Mouse (Mus musculus) limb, embryonic 11.5 days (tissue): ENCODE measurements around the gene Insm2. TPM values are rescaled to one million over a fixed set of nuclear protein-coding genes. Genes with fewer than 3 reads are reported as not detected.
"Not testable (repeated sequence)": the region's sequence is repeated elsewhere in the genome, so short reads cannot be mapped to it uniquely, and the experiment has no call there.

Source experiments
- ATAC-seq: fragments of 200-750 bp; cut with Nextera tagmentation; 2 replicates; pipeline ENCODE4 v1.8.0; 2017; ENCODE audit warnings: low read depth; ENCODE audit not compliant: insufficient number of reproducible peaks, low FRiP score, low TSS enrichment
- DNase-seq: peaks from one replicate; pipeline ENCODE4 v3.0.0-alpha.2; 2015; ENCODE audit warnings: low spot score
- H3K27ac ChIP-seq: fragments of 300-500 bp; sonication (generic); replicated peaks from 2 replicates; pipeline ENCODE4 v1.5.1; 2014; ENCODE audit warnings: low read depth, mild to moderate bottlenecking, low read length
- H3K27me3 ChIP-seq: fragments of 300-500 bp; sonication (generic); 2 replicates; pipeline ENCODE4 v1.6.1; 2014; ENCODE audit warnings: mild to moderate bottlenecking, low read length, mixed read lengths; ENCODE audit not compliant: control insufficient read depth, insufficient read depth
- H3K36me3 ChIP-seq: fragments of 300-500 bp; sonication (generic); 2 replicates; pipeline ENCODE4 v1.6.1; 2014; ENCODE audit warnings: mild to moderate bottlenecking, low read length, moderate library complexity, mixed read lengths; ENCODE audit not compliant: control insufficient read depth, insufficient read depth
- H3K4me1 ChIP-seq: fragments of 300-500 bp; sonication (generic); 2 replicates; pipeline ENCODE4 v1.6.1; 2014; ENCODE audit warnings: low read length, mixed read lengths; ENCODE audit not compliant: control insufficient read depth, insufficient read depth
- H3K4me2 ChIP-seq: fragments of 300-500 bp; sonication (generic); 2 replicates; pipeline ENCODE4 v1.6.1; 2014; ENCODE audit warnings: low read depth, mild to moderate bottlenecking, moderate library complexity; ENCODE audit not compliant: severe bottlenecking
- H3K4me3 ChIP-seq: fragments of 300-500 bp; sonication (generic); 2 replicates; pipeline ENCODE4 v1.5.1; 2014; ENCODE audit warnings: low read depth, low read length
- H3K9ac ChIP-seq: fragments of 300-500 bp; sonication (generic); 2 replicates; pipeline ENCODE4 v1.6.1; 2014; ENCODE audit warnings: mild to moderate bottlenecking, low read length
- H3K9me3 ChIP-seq: fragments of 300-500 bp; sonication (generic); 2 replicates; pipeline ENCODE4 v1.6.1; 2016; ENCODE audit warnings: low read length; ENCODE audit not compliant: control insufficient read depth
- WGBS: fragments of 180-500 bp; shearing (Covaris S2); extraction: QIAGEN DNeasy Blood & Tissue Kit; methylation state at CpG from one replicate; pipeline ENCODE4 v1.1.7; 2014; 5-methylcytosine and 5-hydroxymethylcytosine counted together
- polyA plus RNA-seq: library from polyadenylated mRNA; unstranded; fragments of >200 nt; fragmentation: Nextera tagmentation; extraction: Ambion mirVana; gene quantifications from 2 replicates; pipeline ENCODE4 v1.2.1, GENCODE M21; 2014

Gene Insm2
- polyA plus RNA-seq: 0.07 TPM in 1 of 2 replicates, not detected in the other

DNA sequence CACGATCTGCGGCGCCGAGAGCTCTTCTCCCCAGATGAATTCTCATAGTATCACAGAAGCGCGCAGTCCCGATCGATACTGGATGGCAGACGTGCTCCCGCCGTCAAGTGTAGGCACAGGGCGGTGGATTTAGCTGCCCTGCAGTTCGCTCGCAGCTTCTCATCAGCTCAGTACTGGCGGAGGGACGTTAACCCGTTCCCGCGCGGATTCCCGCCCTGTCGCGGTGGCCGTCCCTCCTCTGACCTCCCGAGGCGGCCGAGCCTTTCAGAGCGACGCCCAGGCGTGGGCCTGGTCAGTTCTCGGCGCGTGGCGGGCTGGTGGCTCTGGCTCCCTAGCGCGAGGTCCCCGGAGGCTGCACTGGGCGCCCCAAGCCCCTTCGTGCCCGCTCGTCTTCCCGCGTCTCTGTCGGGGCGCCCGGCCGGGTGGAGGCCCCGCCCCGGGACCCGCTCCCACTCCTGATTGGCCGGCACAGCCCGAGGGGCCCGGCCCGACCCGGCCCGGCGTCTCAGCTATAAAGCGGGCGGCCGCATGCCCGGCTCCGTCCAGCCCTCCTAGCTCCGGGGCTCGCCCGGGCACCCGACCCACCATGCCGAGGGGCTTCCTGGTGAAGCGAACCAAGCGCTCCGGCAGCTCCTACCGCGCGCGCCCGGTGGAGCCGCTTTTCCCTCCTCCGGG is at the start of gene Insm2:
Gene Insm2, plus strand, starts transcription at position 541 of the 675 bp plus-strand sequence.
- no peak within 1 kb of the TSS for H3K9ac ChIP-seq
- peaks cover 18% of the 10 kb centered on the region; the same call in 1 of the 2 replicates for H3K4me1 ChIP-seq
- ATAC-seq (no peak), DNase-seq (peak; percentile 47)
- H3K36me3 ChIP-seq: no peaks in the 10 kb centered on the region
- peak within 1 kb of the TSS; percentile 62 for H3K4me2 ChIP-seq
- no peaks in the 10 kb centered on the region for H3K9me3 ChIP-seq
- H3K27ac ChIP-seq: no peak within 1 kb of the TSS
- WGBS: under 1% methylated on average over 76 of the region's 77 CpGs
- H3K4me3 ChIP-seq: peak within 1 kb of the TSS; percentile 34
- H3K27me3 ChIP-seq: peaks cover 43% of the 10 kb centered on the region

DNA sequence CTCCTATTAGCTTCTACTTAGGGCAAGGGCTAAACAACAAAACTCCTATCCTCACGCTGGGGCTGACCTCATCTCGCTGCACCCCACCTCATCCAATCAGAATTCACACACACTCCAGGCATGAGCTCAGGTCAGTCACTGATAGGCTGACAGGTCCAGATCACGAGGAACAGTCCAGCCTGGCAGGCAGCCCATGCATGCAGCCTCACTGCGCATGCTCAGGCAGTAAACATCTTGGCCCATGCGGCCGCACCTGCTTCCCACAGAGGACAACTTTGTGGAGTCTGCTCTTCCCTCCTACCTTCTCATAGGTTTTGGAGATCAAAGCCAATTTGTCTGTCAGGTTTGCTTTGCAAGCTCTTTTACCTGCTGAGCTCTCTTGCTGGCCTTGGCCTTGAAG is 44.3 kb upstream of the Insm2 start:
- H3K9me3 ChIP-seq, H3K9ac ChIP-seq, H3K4me1 ChIP-seq, H3K27me3 ChIP-seq, H3K27ac ChIP-seq, ATAC-seq, H3K36me3 ChIP-seq, DNase-seq, H3K4me2 ChIP-seq, H3K4me3 ChIP-seq: not testable (repeated sequence)
- WGBS: 80% methylated on average over 6 of the region's 6 CpGs

DNA sequence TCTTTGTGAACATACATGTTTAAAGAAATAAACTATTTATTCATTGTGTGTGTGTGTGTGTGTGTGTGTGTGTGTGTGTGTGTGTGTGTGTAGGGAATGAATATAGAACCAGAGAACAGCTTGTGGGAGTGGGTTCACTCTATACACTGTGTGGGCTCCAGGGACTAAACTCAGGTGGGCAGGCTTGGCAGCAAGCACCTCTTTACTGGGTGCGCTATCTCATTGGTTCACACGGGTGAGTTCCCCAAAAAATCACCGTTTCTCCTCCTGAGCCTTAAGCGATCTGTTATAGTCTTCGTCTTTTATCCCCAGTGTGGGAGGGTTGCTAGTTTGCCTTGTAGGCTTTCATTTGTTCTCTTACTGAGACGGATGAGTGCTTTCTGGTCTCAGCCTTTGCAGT is 41.4 kb upstream of the Insm2 start:
- Histone ChIP-seq H3K27ac (no peak overlapping the region), H3K9me3 (no peaks in the 10 kb centered on the region), H3K4me2 (no peak overlapping the region), H3K4me1 (no peaks in the 10 kb centered on the region), H3K27me3 (no peaks in the 10 kb centered on the region), H3K36me3 (no peaks in the 10 kb centered on the region), H3K9ac (no peak overlapping the region), H3K4me3 (no peak overlapping the region)
- no peak for ATAC-seq
- WGBS: 81% methylated on average over 6 of the region's 6 CpGs
- DNase-seq: no peak

DNA sequence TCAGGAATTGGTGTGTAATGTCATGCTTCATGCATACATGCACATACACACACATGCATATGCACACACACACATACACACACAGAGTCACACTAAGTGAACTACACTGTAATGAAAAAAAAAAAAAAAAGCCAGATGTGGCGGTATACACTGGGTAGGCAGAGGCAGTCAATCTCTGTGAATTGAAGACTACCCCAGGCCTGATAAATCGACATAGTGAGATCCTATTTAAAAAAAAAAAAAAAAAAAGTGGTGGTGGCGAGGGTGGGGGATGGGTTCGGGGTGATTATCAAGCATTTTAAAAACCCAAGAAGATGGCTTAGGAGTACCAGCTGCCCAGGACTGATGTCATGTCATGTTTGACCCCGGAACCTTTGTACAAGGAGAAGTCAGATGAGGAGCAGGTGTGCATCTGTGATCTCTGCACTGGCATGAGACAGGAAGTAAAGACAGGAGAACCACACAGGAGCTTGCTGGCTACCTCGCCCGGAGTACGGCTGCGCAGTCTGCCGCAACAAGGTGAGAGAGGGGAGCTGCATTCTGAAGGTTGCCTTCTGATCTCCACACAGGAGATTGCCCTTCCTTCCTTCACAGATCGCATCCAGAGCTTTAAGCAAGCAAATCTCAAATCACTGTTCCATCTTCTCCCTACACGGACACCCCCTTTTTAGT is 39.9 kb upstream of the Insm2 start:
- DNase-seq: no peak
- no peak overlapping the region for H3K27ac ChIP-seq
- no peak overlapping the region for H3K4me3 ChIP-seq
- no peaks in the 10 kb centered on the region for H3K27me3 ChIP-seq
- no peak for ATAC-seq
- H3K4me2 ChIP-seq: no peak overlapping the region
- no peak overlapping the region for H3K9ac ChIP-seq
- no peaks in the 10 kb centered on the region for H3K4me1 ChIP-seq
- 84% methylated on average over 12 of the region's 12 CpGs for WGBS
- no peaks in the 10 kb centered on the region for H3K36me3 ChIP-seq
- H3K9me3 ChIP-seq: no peaks in the 10 kb centered on the region

DNA sequence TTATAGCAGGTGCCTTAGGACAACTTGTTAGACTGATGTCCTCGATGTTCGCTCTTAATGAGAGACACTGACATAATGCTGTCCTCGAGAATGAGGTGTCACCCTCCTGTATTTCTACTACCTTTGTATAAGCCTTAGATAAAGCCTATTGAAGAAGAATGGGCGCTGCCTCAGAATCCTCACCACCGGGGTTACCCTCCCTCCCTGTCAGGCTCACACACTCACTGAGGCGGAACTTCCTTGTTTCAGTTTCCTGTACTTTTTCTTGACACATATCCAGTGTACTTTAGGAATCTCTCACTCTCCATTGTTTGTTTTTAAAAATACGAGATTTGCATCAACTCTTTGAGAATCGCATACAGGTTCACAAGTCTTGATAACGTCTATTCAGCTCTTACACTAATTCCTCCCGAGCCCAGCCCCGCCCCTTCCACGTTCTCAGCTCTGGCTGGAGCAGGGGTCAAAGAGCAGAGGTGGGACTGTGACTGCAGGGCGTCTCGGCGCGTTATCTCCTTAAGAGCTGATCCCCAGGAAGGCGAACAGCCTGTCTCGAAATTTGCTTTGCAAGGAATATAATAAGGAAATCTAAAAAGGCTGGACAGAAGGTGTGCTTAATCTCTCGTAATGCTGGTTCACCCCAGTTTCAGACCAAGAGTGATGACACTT is 39.1 kb upstream of the Insm2 start:
- Histone ChIP-seq H3K4me3 (0 out of 2 replicates have a peak overlapping the region, but pooled peaks have one; percentile 5), H3K9ac (no peak overlapping the region; the same call in 1 of the 2 replicates), H3K9me3 (no peaks in the 10 kb centered on the region), H3K27ac (no peak overlapping the region), H3K4me1 (no peaks in the 10 kb centered on the region), H3K4me2 (peak overlapping the region; percentile 42), H3K27me3 (no peaks in the 10 kb centered on the region), H3K36me3 (no peaks in the 10 kb centered on the region)
- WGBS: 18% methylated on average over 19 of the region's 19 CpGs
- ATAC-seq (no peak), DNase-seq (no peak)

DNA sequence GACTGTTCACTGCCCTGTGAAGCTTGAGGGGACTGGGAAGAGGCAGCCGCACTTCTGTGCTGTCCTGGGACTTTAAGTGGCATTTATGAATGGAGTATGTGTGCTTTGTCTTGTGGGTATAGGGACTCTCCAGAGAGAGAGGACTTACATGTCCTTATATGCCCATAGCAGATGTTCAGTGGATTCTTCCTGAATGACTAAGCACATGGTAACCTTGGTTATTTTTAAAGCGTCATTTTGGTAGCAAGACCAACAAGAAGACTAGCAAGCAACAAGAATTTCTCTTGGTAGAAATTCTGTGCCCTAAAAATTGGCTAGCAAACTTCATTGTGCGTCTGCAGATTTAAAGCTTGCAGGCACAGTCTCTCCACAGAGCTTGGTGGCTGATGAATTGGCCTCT is 35.5 kb upstream of the Insm2 start:
- Histone ChIP-seq H3K4me1 (no peaks in the 10 kb centered on the region), H3K9me3 (no peaks in the 10 kb centered on the region), H3K36me3 (no peaks in the 10 kb centered on the region), H3K4me3 (no peak overlapping the region), H3K27ac (no peak overlapping the region), H3K27me3 (no peaks in the 10 kb centered on the region), H3K9ac (no peak overlapping the region), H3K4me2 (no peak overlapping the region)
- WGBS: 91% methylated on average over 3 of the region's 3 CpGs
- ATAC-seq: no peak
- no peak for DNase-seq

DNA sequence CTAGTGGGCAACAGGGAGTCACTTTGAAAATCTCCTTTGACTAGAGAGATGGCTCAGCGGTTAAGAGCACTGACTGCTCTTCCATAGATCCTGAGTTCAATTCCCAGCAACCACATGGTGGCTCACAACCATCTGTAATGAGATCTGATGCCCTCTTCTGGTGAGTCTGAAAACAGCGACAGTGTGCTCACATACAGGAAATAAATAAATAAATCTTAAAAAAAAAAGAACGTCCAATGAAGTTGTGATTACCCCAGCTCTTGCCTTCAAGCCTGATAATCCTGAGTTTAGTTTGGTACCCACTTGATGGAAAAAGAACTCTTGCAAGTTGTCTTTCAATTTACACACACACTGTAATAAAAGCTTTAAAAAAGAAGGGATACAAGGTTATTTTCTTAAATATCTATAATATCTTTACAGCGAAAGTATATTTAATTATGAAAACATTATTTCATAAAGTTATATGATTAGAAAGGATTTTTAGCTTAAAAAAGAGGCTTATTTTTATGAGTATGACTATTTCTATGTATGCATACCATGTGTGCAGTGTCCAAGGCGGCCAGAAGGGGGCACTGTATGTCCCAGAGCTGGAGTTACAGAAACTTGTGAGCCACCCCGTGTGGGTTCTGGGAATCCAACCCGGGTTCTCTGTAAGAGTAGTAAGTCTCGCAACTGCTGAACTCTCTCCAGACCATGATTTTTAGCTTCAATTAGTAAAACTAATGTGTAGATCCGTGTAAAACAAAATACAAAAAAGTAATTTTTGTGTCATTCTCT is 34.9 kb upstream of the Insm2 start:
- Histone ChIP-seq H3K27me3 (no peaks in the 10 kb centered on the region), H3K27ac (no peak overlapping the region), H3K4me2 (no peak overlapping the region), H3K4me3 (no peak overlapping the region), H3K9me3 (no peaks in the 10 kb centered on the region), H3K9ac (no peak overlapping the region), H3K36me3 (no peaks in the 10 kb centered on the region), H3K4me1 (no peaks in the 10 kb centered on the region)
- 86% methylated on average over 9 of the region's 9 CpGs for WGBS
- no peak for ATAC-seq
- DNase-seq: no peak

DNA sequence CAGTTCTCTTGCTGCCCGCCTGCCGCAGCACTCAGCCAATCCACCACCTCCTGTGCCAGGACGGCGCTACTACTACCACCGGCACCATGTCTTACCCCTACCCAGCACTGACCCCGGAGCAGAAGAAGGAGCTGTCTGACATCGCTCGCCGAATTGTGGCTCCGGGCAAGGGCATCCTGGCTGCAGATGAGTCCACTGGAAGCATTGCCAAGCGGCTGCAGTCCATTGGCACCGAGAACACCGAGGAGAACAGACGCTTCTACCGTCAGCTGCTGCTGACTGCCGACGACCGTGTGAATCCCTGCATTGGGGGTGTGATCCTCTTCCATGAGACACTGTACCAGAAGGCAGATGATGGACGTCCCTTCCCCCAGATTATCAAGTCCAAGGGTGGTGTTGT is 34.0 kb upstream of the Insm2 start, which contains the start of gene Aldoart2:
Gene Aldoart2, plus strand, starts transcription at position 34 of the 400 bp plus-strand sequence.
- Histone ChIP-seq H3K27ac (no peak within 1 kb of the TSS), H3K9me3 (no peaks in the 10 kb centered on the region), H3K4me3 (no peak within 1 kb of the TSS), H3K36me3 (no peaks in the 10 kb centered on the region), H3K9ac (no peak within 1 kb of the TSS), H3K4me2 (no peak within 1 kb of the TSS), H3K27me3 (no peaks in the 10 kb centered on the region), H3K4me1 (no peaks in the 10 kb centered on the region)
- no peak for DNase-seq
- 95% methylated on average over 19 of the region's 19 CpGs for WGBS
- no peak for ATAC-seq
